Mouse (Mus musculus): ENCODE data around the gene Flii. TPM values are rescaled to one million over a fixed set of nuclear protein-coding genes. Genes with fewer than 3 reads are reported as not detected.
A peak's percentile ranks its signal among the peaks of the same experiment; 100 is the strongest.

Flii gene
- polyA plus RNA-seq, 1 experiment from 2014 or later = 27.8 TPM

GRCm38 (mm10) chr11:60740321-60740720, 13.3 kb upstream of the Flii start:
- H3K27ac ChIP-seq (replicated peaks) = no peak overlapping the region
- no peak overlapping the region for H3K4me3 ChIP-seq (replicated peaks)
- H3K9me3 ChIP-seq (replicated peaks) = no peaks in the 10 kb centered on the region
- 76% methylated on average over 3 of the region's 3 CpGs for WGBS (ENCODE audit: insufficient replicate concordance)
- no peak for ATAC-seq (ENCODE audit: insufficient read depth)
- H3K9ac ChIP-seq = no peak overlapping the region
- no peak overlapping the region for H3K4me2 ChIP-seq
- peaks cover 55% of the 10 kb centered on the region for H3K36me3 ChIP-seq (replicated peaks)
- H3K27me3 ChIP-seq = no peaks in the 10 kb centered on the region
- H3K4me1 ChIP-seq (replicated peaks) = peaks cover 13% of the 10 kb centered on the region; the same call in 1 of the 2 replicates

DNA sequence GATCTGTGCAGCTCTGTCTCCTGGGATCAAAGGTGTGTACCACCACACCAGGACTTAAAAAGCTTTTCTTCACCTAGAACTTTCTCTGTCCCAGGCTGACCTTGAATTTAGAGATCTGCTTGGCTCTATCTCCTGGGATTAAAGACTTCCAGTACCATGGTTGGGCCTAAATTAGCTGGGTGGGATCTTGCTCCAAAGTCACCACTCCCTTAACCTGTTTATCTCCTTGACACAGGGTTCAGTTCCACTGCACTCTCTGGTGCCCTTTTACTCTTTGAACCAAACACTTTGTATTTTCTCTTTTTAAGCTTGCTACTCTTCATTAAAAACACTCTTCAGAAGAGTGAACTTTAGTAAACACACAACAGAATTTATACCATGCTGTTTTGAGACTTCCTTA, 10.4 kb upstream of the Flii start:
- Histone ChIP-seq H3K9me3 (replicated peaks) (no peaks in the 10 kb centered on the region), H3K4me1 (replicated peaks) (peaks cover 13% of the 10 kb centered on the region; the same call in 1 of the 2 replicates), H3K9ac (no peak overlapping the region), H3K4me2 (no peak overlapping the region), H3K27ac (replicated peaks) (0 out of 2 replicates have a peak overlapping the region, but pooled peaks have one; percentile 33), H3K27me3 (no peaks in the 10 kb centered on the region), H3K4me3 (replicated peaks) (no peak overlapping the region), H3K36me3 (replicated peaks) (peaks cover 32% of the 10 kb centered on the region)
- ATAC-seq (ENCODE audit: insufficient read depth) = 0 out of 2 replicates have a peak, but pooled peaks have one; percentile 49

DNA sequence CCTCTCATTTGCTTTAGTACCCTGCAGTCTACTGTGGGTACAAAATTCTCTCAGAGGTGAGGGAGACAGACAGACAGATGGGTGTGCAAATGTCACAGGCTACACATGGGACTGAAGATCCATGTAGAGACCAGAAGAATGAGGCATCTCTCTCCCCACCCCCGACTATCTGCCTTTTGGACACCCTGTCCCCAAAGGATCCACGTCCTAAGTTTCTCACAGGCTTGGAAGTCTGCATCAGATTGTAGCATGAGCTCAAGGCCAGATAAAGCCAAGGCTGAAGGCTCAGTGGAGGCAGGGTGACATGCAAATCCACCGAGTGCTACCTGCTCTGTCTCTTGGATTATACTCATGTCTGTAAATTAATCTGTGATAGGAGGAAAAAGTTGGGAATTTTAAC, 9.4 kb upstream of the Flii start:
- Histone ChIP-seq H3K4me1 (replicated peaks) (peaks cover 13% of the 10 kb centered on the region; the same call in 1 of the 2 replicates), H3K9ac (no peak overlapping the region), H3K27me3 (no peaks in the 10 kb centered on the region), H3K4me3 (replicated peaks) (no peak overlapping the region), H3K9me3 (replicated peaks) (no peaks in the 10 kb centered on the region), H3K4me2 (no peak overlapping the region), H3K27ac (replicated peaks) (no peak overlapping the region), H3K36me3 (replicated peaks) (peaks cover 22% of the 10 kb centered on the region)
- WGBS (ENCODE audit: insufficient replicate concordance) = 61% methylated on average over 3 of the region's 3 CpGs
- ATAC-seq (ENCODE audit: insufficient read depth) = no peak

DNA sequence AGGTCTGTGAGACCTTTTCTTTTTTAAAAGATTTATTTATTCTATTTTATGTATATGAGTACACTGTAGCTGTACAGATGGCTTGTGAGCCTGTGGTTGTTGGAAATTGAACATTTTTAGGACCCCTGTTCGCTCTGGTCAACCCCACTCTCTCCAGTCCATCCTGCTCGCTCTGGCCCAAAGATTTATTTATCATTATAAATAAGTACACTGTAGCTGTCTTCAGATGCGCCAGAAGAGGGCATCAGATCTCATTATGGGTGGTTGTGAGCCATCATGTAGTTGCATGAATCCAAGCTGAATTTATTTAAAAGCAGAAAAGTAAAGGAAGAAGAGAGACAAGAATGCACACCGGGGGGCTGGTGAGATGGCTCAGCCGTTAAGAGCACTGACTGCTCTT, 8.1 kb upstream of the Flii start:
- no peak for ATAC-seq (ENCODE audit: insufficient read depth)
- WGBS (ENCODE audit: insufficient replicate concordance) = 72% methylated on average over 5 of the region's 5 CpGs
- no peak overlapping the region for H3K27ac ChIP-seq (replicated peaks)

DNA sequence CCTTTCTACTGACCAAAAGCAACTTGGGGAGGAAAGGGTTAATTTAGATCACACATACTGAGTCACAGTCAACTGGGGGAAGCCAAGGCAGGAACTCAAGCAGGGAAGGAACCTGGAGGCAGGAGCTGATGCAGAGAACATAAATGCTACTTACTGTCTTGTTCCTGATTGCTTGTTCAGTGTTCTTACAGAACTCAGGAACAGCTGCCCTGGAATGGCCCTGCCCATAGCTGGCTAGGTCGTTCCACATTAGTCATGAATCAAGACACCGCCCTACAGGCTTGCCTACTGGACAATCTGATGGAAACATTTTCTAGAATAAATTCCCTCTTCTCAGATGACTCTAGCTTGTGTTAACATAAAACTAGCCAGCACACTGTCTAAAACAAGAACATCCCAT, 7.1 kb upstream of the Flii start:
- no peak overlapping the region for H3K4me3 ChIP-seq (replicated peaks)
- H3K27me3 ChIP-seq = no peaks in the 10 kb centered on the region
- H3K9me3 ChIP-seq (replicated peaks) = no peaks in the 10 kb centered on the region
- H3K9ac ChIP-seq = no peak overlapping the region
- 0 out of 2 replicates have a peak, but pooled peaks cover 4% of the 10 kb centered on the region for H3K36me3 ChIP-seq (replicated peaks)
- 57% methylated on average over 2 of the region's 2 CpGs for WGBS (ENCODE audit: insufficient replicate concordance)
- H3K4me1 ChIP-seq (replicated peaks) = peaks cover 22% of the 10 kb centered on the region
- no peak overlapping the region for H3K27ac ChIP-seq (replicated peaks)
- ATAC-seq (ENCODE audit: insufficient read depth) = no peak
- no peak overlapping the region for H3K4me2 ChIP-seq

More for the DNA sequence above, 8.1 kb upstream of the Flii start:
- Histone ChIP-seq H3K36me3 (replicated peaks) (peaks cover 12% of the 10 kb centered on the region; the same call in 1 of the 2 replicates), H3K27me3 (no peaks in the 10 kb centered on the region), H3K4me1 (replicated peaks) (peaks cover 13% of the 10 kb centered on the region; the same call in 1 of the 2 replicates), H3K9me3 (replicated peaks) (no peaks in the 10 kb centered on the region), H3K4me2 (no peak overlapping the region), H3K4me3 (replicated peaks) (no peak overlapping the region), H3K9ac (no peak overlapping the region)

- 0 out of 2 replicates have a peak, but pooled peaks cover 2% of the 10 kb centered on the region for H3K36me3 ChIP-seq (replicated peaks)
Observed at GRCm38 (mm10) chr11:60731251-60731650, 4.2 kb upstream of the Flii start.

DNA sequence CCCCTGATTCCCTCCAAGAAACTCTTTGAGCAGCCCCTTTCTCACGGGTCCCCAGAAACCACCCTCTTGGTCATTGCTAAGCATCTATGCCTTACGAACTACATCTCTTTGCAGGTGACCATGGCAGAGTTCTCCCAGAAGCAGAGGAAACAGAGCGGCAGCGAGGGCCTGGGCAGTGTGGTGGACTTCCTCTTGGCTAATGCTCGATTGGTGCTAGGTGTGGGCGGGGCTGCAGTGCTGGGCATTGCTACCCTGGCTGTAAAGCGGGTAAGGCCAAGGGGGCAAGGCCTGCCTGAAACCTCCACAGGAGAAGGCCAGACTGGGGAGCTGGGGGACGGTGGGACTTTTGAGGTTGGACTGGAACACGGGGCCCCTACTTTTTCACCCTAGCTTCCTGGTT, 3.1 kb upstream of the Flii start:
- 69% methylated on average over 9 of the region's 9 CpGs for WGBS (ENCODE audit: insufficient replicate concordance)
- no peak for ATAC-seq (ENCODE audit: insufficient read depth)

More at GRCm38 (mm10) chr11:60731251-60731650, 4.2 kb upstream of the Flii start:
- WGBS (ENCODE audit: insufficient replicate concordance) = 84% methylated on average over 14 of the region's 14 CpGs
- Histone ChIP-seq H3K4me3 (replicated peaks) (no peak overlapping the region), H3K9ac (no peak overlapping the region), H3K4me2 (no peak overlapping the region), H3K27ac (replicated peaks) (no peak overlapping the region), H3K9me3 (replicated peaks) (no peaks in the 10 kb centered on the region), H3K27me3 (no peaks in the 10 kb centered on the region), H3K4me1 (replicated peaks) (peaks cover 36% of the 10 kb centered on the region)
- no peak for ATAC-seq (ENCODE audit: insufficient read depth)

DNA sequence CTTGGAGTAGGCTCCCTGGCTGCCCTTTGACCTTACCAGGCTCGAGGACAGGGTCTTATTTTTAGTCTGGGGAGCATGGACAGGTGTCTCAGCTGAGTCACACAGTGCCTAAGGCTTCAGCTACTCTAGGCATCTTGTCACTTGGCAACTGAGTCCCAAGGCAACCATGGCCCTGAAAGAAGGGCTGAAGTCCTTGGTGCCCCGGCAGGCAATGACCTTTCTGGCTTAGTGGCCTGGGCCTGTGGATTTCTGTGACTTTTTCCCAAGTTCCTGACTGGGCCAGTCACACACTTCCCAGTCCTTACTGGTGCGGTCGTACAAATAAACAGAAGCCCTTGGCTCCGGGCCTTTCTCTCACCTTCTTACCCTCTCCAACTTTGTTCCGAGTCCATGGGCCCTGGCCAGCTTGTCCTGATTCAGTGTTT, 2.2 kb upstream of the Flii start:
- Histone ChIP-seq H3K4me1 (replicated peaks) (peaks cover 40% of the 10 kb centered on the region), H3K27ac (replicated peaks) (peak overlapping the region; percentile 80; the same call in 1 of the 2 replicates), H3K9me3 (replicated peaks) (no peaks in the 10 kb centered on the region), H3K4me2 (peak overlapping the region; percentile 86), H3K36me3 (replicated peaks) (peaks cover 10% of the 10 kb centered on the region; the same call in 1 of the 2 replicates), H3K27me3 (no peaks in the 10 kb centered on the region), H3K9ac (peak overlapping the region; percentile 35; the same call in 1 of the 2 replicates), H3K4me3 (replicated peaks) (peak overlapping the region; percentile 91)
- WGBS (ENCODE audit: insufficient replicate concordance) = 70% methylated on average over 6 of the region's 6 CpGs
- no peak for ATAC-seq (ENCODE audit: insufficient read depth)

More for the DNA sequence above, 3.1 kb upstream of the Flii start:
- H3K4me1 ChIP-seq (replicated peaks) = peaks cover 40% of the 10 kb centered on the region
- no peak overlapping the region for H3K27ac ChIP-seq (replicated peaks)
- H3K4me3 ChIP-seq (replicated peaks) = no peak overlapping the region
- H3K9me3 ChIP-seq (replicated peaks) = no peaks in the 10 kb centered on the region
- H3K36me3 ChIP-seq (replicated peaks) = 0 out of 2 replicates have a peak, but pooled peaks cover 2% of the 10 kb centered on the region
- H3K27me3 ChIP-seq = no peaks in the 10 kb centered on the region
- H3K4me2 ChIP-seq = no peak overlapping the region
- no peak overlapping the region for H3K9ac ChIP-seq

DNA sequence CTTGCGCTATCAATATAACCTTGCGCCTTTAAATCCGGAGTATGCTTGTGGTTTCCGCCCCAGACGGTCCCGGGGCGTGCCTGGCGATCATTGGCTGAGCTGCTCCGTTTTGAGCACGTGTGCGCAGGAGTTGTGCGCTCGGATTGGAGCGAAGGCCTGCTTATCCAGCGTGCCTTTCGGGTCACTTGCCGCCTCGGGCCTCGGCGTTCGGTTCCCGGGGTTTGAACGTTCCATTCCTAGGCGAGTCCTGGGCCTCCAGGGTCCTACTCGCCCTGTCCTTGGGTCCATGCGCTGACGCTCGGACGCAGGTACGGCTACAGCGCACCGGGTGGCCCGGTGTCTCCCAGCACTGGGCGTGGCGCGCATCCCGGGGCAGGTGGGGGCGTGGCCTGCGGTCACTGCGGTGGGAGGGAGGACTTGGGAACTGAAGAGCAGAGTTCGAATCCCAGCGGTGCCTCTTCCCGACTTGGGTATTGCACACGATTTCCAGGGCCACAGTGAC, 1.2 kb upstream of the Flii start, which contains the start of gene Mief2:
Mief2 (plus strand) TSS at position 139 of the 502 bp plus-strand sequence.
- peak within 1 kb of the TSS; percentile 82 for H3K9ac ChIP-seq
- peak; percentile 85 for ATAC-seq (ENCODE audit: insufficient read depth)

GRCm38 (mm10) chr11:60727392-60728140, 503 bp upstream of the Flii start:
- peak; percentile 4; the same call in 1 of the 2 replicates for ATAC-seq (ENCODE audit: insufficient read depth)
- Histone ChIP-seq H3K27me3 (no peaks in the 10 kb centered on the region), H3K4me2 (peak overlapping the region; percentile 86), H3K4me3 (replicated peaks) (peak overlapping the region; percentile 91), H3K9me3 (replicated peaks) (no peaks in the 10 kb centered on the region), H3K36me3 (replicated peaks) (peaks cover 25% of the 10 kb centered on the region), H3K27ac (replicated peaks) (peak overlapping the region; percentile 80), H3K9ac (peak overlapping the region; percentile 82), H3K4me1 (replicated peaks) (peaks cover 40% of the 10 kb centered on the region)
- WGBS (ENCODE audit: insufficient replicate concordance) = 5% methylated on average over 12 of the region's 12 CpGs

More for the DNA sequence above, 1.2 kb upstream of the Flii start, which contains the start of gene Mief2:
- peaks cover 40% of the 10 kb centered on the region for H3K4me1 ChIP-seq (replicated peaks)
- H3K27me3 ChIP-seq = no peaks in the 10 kb centered on the region
- under 1% methylated on average over 44 of the region's 44 CpGs for WGBS (ENCODE audit: insufficient replicate concordance)
- peak within 1 kb of the TSS; percentile 86 for H3K4me2 ChIP-seq
- H3K27ac ChIP-seq (replicated peaks) = peak within 1 kb of the TSS; percentile 80
- no peaks in the 10 kb centered on the region for H3K9me3 ChIP-seq (replicated peaks)
- peaks cover 19% of the 10 kb centered on the region for H3K36me3 ChIP-seq (replicated peaks)
- peak within 1 kb of the TSS; percentile 91 for H3K4me3 ChIP-seq (replicated peaks)

GRCm38 (mm10) chr11:60719263-60719662, 7.8 kb downstream of the Flii start:
- ATAC-seq (ENCODE audit: insufficient read depth) = peak; percentile 33; the same call in 1 of the 2 replicates
- Histone ChIP-seq H3K4me3 (replicated peaks) (no peak overlapping the region), H3K4me1 (replicated peaks) (peaks cover 6% of the 10 kb centered on the region; the same call in 1 of the 2 replicates), H3K36me3 (replicated peaks) (peaks cover 94% of the 10 kb centered on the region), H3K9me3 (replicated peaks) (no peaks in the 10 kb centered on the region), H3K4me2 (no peak overlapping the region), H3K9ac (no peak overlapping the region), H3K27ac (replicated peaks) (no peak overlapping the region), H3K27me3 (no peaks in the 10 kb centered on the region)
- 37% methylated on average over 5 of the region's 5 CpGs for WGBS (ENCODE audit: insufficient replicate concordance)
